Mouse (Mus musculus): ENCODE measurements around the gene Snrpc. TPM values are rescaled to one million over a fixed set of nuclear protein-coding genes. Genes with fewer than 3 reads are reported as not detected.

Snrpc gene
- polyA plus RNA-seq, 1 experiment = 318 TPM

Other genes with a start within 250 kb of the Snrpc start
- 123 TPM for gene Nudt3, start 214.7 kb upstream of the Snrpc start, polyA plus RNA-seq (2012; fragmentation: generic; extraction: Trizol)
- gene RPS10-NUDT3, start 202.9 kb upstream of the Snrpc start, polyA plus RNA-seq (2012; fragmentation: generic; extraction: Trizol) = not detected
- 4,498 TPM for gene Rps10, start 201.5 kb upstream of the Snrpc start, polyA plus RNA-seq (2012; fragmentation: generic; extraction: Trizol)
- not detected for gene Pacsin1, start 182.6 kb upstream of the Snrpc start, polyA plus RNA-seq (2012; fragmentation: generic; extraction: Trizol)
- gene Spdef, start 109.2 kb upstream of the Snrpc start, polyA plus RNA-seq (2012; fragmentation: generic; extraction: Trizol) = not detected
- 65.1 TPM for gene D17Wsu92e, start 17.5 kb upstream of the Snrpc start, polyA plus RNA-seq (2012; fragmentation: generic; extraction: Trizol)
- 6.6 TPM for gene Uhrf1bp1, start 18.3 kb downstream of the Snrpc start, polyA plus RNA-seq (2012; fragmentation: generic; extraction: Trizol)
- gene Anks1, start 71.2 kb downstream of the Snrpc start, polyA plus RNA-seq (2012; fragmentation: generic; extraction: Trizol) = 8.5 TPM
- gene Taf11, start 71.7 kb downstream of the Snrpc start, polyA plus RNA-seq (2012; fragmentation: generic; extraction: Trizol) = 38.4 TPM
- not detected for gene Tcp11, start 242.5 kb downstream of the Snrpc start, polyA plus RNA-seq (2012; fragmentation: generic; extraction: Trizol)